Mouse (Mus musculus) brain, embryonic 14.5 days (tissue): ENCODE data around the gene Itga8.

Experiments used
- CTCF ChIP-seq: fragments of 200-500 bp; IDR thresholded peaks from 2 replicates; pipeline ENCODE4 v1.5.1; 2012; ENCODE audit warnings: inconsistent platforms, mild to moderate bottlenecking, moderate library complexity, borderline replicate concordance; ENCODE audit not compliant: insufficient read depth, insufficient read length; ENCODE audit errors: extremely low read depth
- POLR2A ChIP-seq: fragments of 200-500 bp; IDR thresholded peaks from 2 replicates; pipeline ENCODE4 v1.6.1; 2012; ENCODE audit warnings: mild to moderate bottlenecking, inconsistent platforms, borderline replicate concordance; ENCODE audit not compliant: poor library complexity, insufficient read depth, insufficient read length, severe bottlenecking; ENCODE audit errors: extremely low read depth

DNA sequence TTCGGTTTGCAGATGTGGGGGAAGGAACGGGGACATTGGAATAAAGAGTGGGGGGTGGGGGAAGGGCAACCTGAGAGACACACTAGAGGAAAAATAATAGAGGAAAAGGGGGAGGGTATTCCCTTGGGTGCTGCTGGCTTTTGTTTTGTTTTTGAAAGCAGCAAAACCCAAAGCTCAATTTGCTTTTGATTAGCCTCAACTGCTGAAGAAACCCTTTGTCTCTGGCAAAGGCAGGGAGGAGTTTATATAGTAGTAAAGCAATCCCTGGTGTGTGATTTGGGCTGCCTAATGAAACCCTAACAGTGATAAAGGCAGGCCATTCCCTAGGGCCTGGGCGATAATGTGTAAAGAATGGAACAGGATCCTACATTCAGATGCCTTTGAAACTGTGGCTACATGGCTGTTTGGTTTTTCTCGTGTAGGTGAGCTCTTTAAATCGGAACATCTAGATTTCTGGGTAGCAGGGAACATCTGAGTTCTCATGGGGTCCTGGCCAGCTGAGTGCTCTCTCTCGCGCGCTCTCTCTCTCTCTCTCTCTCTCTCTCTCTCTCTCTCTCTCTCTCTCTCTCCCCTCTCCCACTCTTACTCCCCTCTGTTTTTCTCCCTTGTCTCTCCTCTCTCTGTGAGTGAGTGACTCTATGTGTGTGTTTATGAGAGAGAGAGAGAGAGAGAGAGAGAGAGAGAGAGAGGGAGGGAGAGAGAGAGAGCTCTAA lies 26.8 kb upstream of the Itga8 start:
- TF ChIP-seq CTCF (no peak), POLR2A (no peak)
